Mouse (Mus musculus): ENCODE results near the gene Gm47289. TPM values are rescaled to one million over a fixed set of nuclear protein-coding genes. Genes with fewer than 3 reads are reported as not detected.

The Gm47289 gene
- polyA plus RNA-seq, 1 experiment from 2014 or later, result not detected

- WGBS, result 39% methylated on average over 5 of the region's 5 CpGs
- ATAC-seq (ENCODE audit: low read depth), result no peak
These were observed 28.3 kb upstream of the Gm47289 start for GRCm38 (mm10) chr9:119130692-119131091.

GRCm38 (mm10) chr9:119138836-119139235 lies 20.1 kb upstream of the Gm47289 start:
- WGBS, result 65% methylated on average over 2 of the region's 2 CpGs
- no peaks in the 10 kb centered on the region for H3K9me3 ChIP-seq (ENCODE audit: control insufficient read depth, low read length)
- H3K27ac ChIP-seq (ENCODE audit: low read length), result no peak overlapping the region
- no peaks in the 10 kb centered on the region for H3K36me3 ChIP-seq (ENCODE audit: control insufficient read depth, insufficient read depth, low read length)
- no peaks in the 10 kb centered on the region for H3K4me1 ChIP-seq (replicated peaks; ENCODE audit: control insufficient read depth, insufficient read depth, low read length)
- H3K27me3 ChIP-seq (ENCODE audit: control insufficient read depth, insufficient read depth, low read depth, low read length), result no peaks in the 10 kb centered on the region
- no peak for ATAC-seq (ENCODE audit: low read depth)
- no peak overlapping the region for H3K4me3 ChIP-seq (ENCODE audit: low read length)
- no peak overlapping the region for H3K4me2 ChIP-seq (ENCODE audit: low read depth, low read length)
- no peak overlapping the region for H3K9ac ChIP-seq (ENCODE audit: low read length)

More at GRCm38 (mm10) chr9:119130692-119131091, 28.3 kb upstream of the Gm47289 start:
- H3K4me2 ChIP-seq (ENCODE audit: low read depth, low read length), result no peak overlapping the region
- H3K27me3 ChIP-seq (ENCODE audit: control insufficient read depth, insufficient read depth, low read depth, low read length), result no peaks in the 10 kb centered on the region
- H3K9ac ChIP-seq (ENCODE audit: low read length), result no peak overlapping the region
- H3K27ac ChIP-seq (ENCODE audit: low read length), result no peak overlapping the region
- H3K4me1 ChIP-seq (replicated peaks; ENCODE audit: control insufficient read depth, insufficient read depth, low read length), result no peaks in the 10 kb centered on the region
- H3K4me3 ChIP-seq (ENCODE audit: low read length), result no peak overlapping the region
- H3K36me3 ChIP-seq (ENCODE audit: control insufficient read depth, insufficient read depth, low read length), result no peaks in the 10 kb centered on the region
- H3K9me3 ChIP-seq (ENCODE audit: control insufficient read depth, low read length), result no peaks in the 10 kb centered on the region

GRCm38 (mm10) chr9:119142066-119142465 lies 16.9 kb upstream of the Gm47289 start:
- no peaks in the 10 kb centered on the region for H3K9me3 ChIP-seq (ENCODE audit: control insufficient read depth, low read length)
- no peak overlapping the region for H3K4me2 ChIP-seq (ENCODE audit: low read depth, low read length)
- WGBS, result 72% methylated on average over 5 of the region's 5 CpGs
- H3K27ac ChIP-seq (ENCODE audit: low read length), result no peak overlapping the region
- H3K4me1 ChIP-seq (replicated peaks; ENCODE audit: control insufficient read depth, insufficient read depth, low read length), result no peaks in the 10 kb centered on the region
- H3K36me3 ChIP-seq (ENCODE audit: control insufficient read depth, insufficient read depth, low read length), result no peaks in the 10 kb centered on the region
- no peaks in the 10 kb centered on the region for H3K27me3 ChIP-seq (ENCODE audit: control insufficient read depth, insufficient read depth, low read depth, low read length)
- no peak overlapping the region for H3K9ac ChIP-seq (ENCODE audit: low read length)
- no peak overlapping the region for H3K4me3 ChIP-seq (ENCODE audit: low read length)
- ATAC-seq (ENCODE audit: low read depth), result no peak

- H3K27me3 ChIP-seq (ENCODE audit: control insufficient read depth, insufficient read depth, low read depth, low read length), result no peaks in the 10 kb centered on the region
- no peak for ATAC-seq (ENCODE audit: low read depth)
- no peaks in the 10 kb centered on the region for H3K9me3 ChIP-seq (ENCODE audit: control insufficient read depth, low read length)
- no peaks in the 10 kb centered on the region for H3K36me3 ChIP-seq (ENCODE audit: control insufficient read depth, insufficient read depth, low read length)
- H3K4me3 ChIP-seq (ENCODE audit: low read length), result no peak overlapping the region
- H3K9ac ChIP-seq (ENCODE audit: low read length), result no peak overlapping the region
- H3K4me1 ChIP-seq (replicated peaks; ENCODE audit: control insufficient read depth, insufficient read depth, low read length), result no peaks in the 10 kb centered on the region
- H3K27ac ChIP-seq (ENCODE audit: low read length), result no peak overlapping the region
- WGBS, result 58% methylated on average over 9 of the region's 9 CpGs
- no peak overlapping the region for H3K4me2 ChIP-seq (ENCODE audit: low read depth, low read length)
These were observed 15.6 kb upstream of the Gm47289 start for GRCm38 (mm10) chr9:119143372-119143771.

- no peaks in the 10 kb centered on the region for H3K9me3 ChIP-seq (ENCODE audit: control insufficient read depth, low read length)
- H3K4me2 ChIP-seq (ENCODE audit: low read depth, low read length), result no peak overlapping the region
- H3K27ac ChIP-seq (ENCODE audit: low read length), result no peak overlapping the region
- H3K27me3 ChIP-seq (ENCODE audit: control insufficient read depth, insufficient read depth, low read depth, low read length), result no peaks in the 10 kb centered on the region
- ATAC-seq (ENCODE audit: low read depth), result peak; percentile 69
- no peaks in the 10 kb centered on the region for H3K36me3 ChIP-seq (ENCODE audit: control insufficient read depth, insufficient read depth, low read length)
- H3K4me1 ChIP-seq (replicated peaks; ENCODE audit: control insufficient read depth, insufficient read depth, low read length), result no peaks in the 10 kb centered on the region
- H3K4me3 ChIP-seq (ENCODE audit: low read length), result no peak overlapping the region
- 50% methylated on average over 8 of the region's 8 CpGs for WGBS
- no peak overlapping the region for H3K9ac ChIP-seq (ENCODE audit: low read length)
These were observed 14.3 kb upstream of the Gm47289 start for GRCm38 (mm10) chr9:119144696-119145095.

- Histone ChIP-seq H3K4me3 (ENCODE audit: low read length) (no peak overlapping the region), H3K27me3 (ENCODE audit: control insufficient read depth, insufficient read depth, low read depth, low read length) (no peaks in the 10 kb centered on the region), H3K36me3 (ENCODE audit: control insufficient read depth, insufficient read depth, low read length) (no peaks in the 10 kb centered on the region), H3K9ac (ENCODE audit: low read length) (no peak overlapping the region), H3K4me1 (replicated peaks; ENCODE audit: control insufficient read depth, insufficient read depth, low read length) (no peaks in the 10 kb centered on the region), H3K27ac (ENCODE audit: low read length) (no peak overlapping the region), H3K4me2 (ENCODE audit: low read depth, low read length) (no peak overlapping the region), H3K9me3 (ENCODE audit: control insufficient read depth, low read length) (no peaks in the 10 kb centered on the region)
- no peak for ATAC-seq (ENCODE audit: low read depth)
- WGBS, result 54% methylated on average over 10 of the region's 10 CpGs
These were observed 13.8 kb upstream of the Gm47289 start for GRCm38 (mm10) chr9:119145137-119145536.

- 66% methylated on average over 6 of the region's 6 CpGs for WGBS
- ATAC-seq (ENCODE audit: low read depth), result no peak
These were observed 13.3 kb upstream of the Gm47289 start for GRCm38 (mm10) chr9:119145638-119146037.

GRCm38 (mm10) chr9:119146098-119146770 lies 12.7 kb upstream of the Gm47289 start:
- no peaks in the 10 kb centered on the region for H3K27me3 ChIP-seq (ENCODE audit: control insufficient read depth, insufficient read depth, low read depth, low read length)
- 64% methylated on average over 13 of the region's 13 CpGs for WGBS
- no peaks in the 10 kb centered on the region for H3K36me3 ChIP-seq (ENCODE audit: control insufficient read depth, insufficient read depth, low read length)
- H3K4me3 ChIP-seq (ENCODE audit: low read length), result no peak overlapping the region
- H3K4me2 ChIP-seq (ENCODE audit: low read depth, low read length), result no peak overlapping the region
- no peaks in the 10 kb centered on the region for H3K9me3 ChIP-seq (ENCODE audit: control insufficient read depth, low read length)
- H3K4me1 ChIP-seq (replicated peaks; ENCODE audit: control insufficient read depth, insufficient read depth, low read length), result no peaks in the 10 kb centered on the region
- H3K27ac ChIP-seq (ENCODE audit: low read length), result no peak overlapping the region
- ATAC-seq (ENCODE audit: low read depth), result no peak
- no peak overlapping the region for H3K9ac ChIP-seq (ENCODE audit: low read length)

More at GRCm38 (mm10) chr9:119145638-119146037, 13.3 kb upstream of the Gm47289 start:
- H3K4me1 ChIP-seq (replicated peaks; ENCODE audit: control insufficient read depth, insufficient read depth, low read length), result no peaks in the 10 kb centered on the region
- no peaks in the 10 kb centered on the region for H3K36me3 ChIP-seq (ENCODE audit: control insufficient read depth, insufficient read depth, low read length)
- no peak overlapping the region for H3K4me3 ChIP-seq (ENCODE audit: low read length)
- no peak overlapping the region for H3K4me2 ChIP-seq (ENCODE audit: low read depth, low read length)
- no peak overlapping the region for H3K9ac ChIP-seq (ENCODE audit: low read length)
- no peaks in the 10 kb centered on the region for H3K27me3 ChIP-seq (ENCODE audit: control insufficient read depth, insufficient read depth, low read depth, low read length)
- H3K9me3 ChIP-seq (ENCODE audit: control insufficient read depth, low read length), result no peaks in the 10 kb centered on the region
- no peak overlapping the region for H3K27ac ChIP-seq (ENCODE audit: low read length)

- Histone ChIP-seq H3K4me1 (replicated peaks; ENCODE audit: control insufficient read depth, insufficient read depth, low read length) (no peaks in the 10 kb centered on the region), H3K9ac (ENCODE audit: low read length) (no peak overlapping the region), H3K36me3 (ENCODE audit: control insufficient read depth, insufficient read depth, low read length) (no peaks in the 10 kb centered on the region), H3K4me2 (ENCODE audit: low read depth, low read length) (no peak overlapping the region), H3K9me3 (ENCODE audit: control insufficient read depth, low read length) (no peaks in the 10 kb centered on the region), H3K4me3 (ENCODE audit: low read length) (no peak overlapping the region), H3K27me3 (ENCODE audit: control insufficient read depth, insufficient read depth, low read depth, low read length) (no peaks in the 10 kb centered on the region), H3K27ac (ENCODE audit: low read length) (no peak overlapping the region)
- 17% methylated on average over 5 of the region's 5 CpGs for WGBS
- ATAC-seq (ENCODE audit: low read depth), result 0 out of 2 replicates have a peak, but pooled peaks have one; percentile 29
These were observed 9.4 kb upstream of the Gm47289 start for GRCm38 (mm10) chr9:119149601-119150000.
